Mouse (Mus musculus) liver, postnatal 0 days (tissue): Measurements from ENCODE around the gene Trir.

Experiments used
- CTCF ChIP-seq: sonication (generic); IDR thresholded peaks from 2 replicates; pipeline ENCODE4 v1.5.1; 2016; ENCODE audit warnings: antibody characterized with exemption, low read depth
- EP300 ChIP-seq: IDR thresholded peaks from 2 replicates; pipeline ENCODE4 v1.6.1; 2016; ENCODE audit warnings: antibody characterized with exemption, low read depth, mild to moderate bottlenecking

- TF ChIP-seq EP300 (peak; percentile 31; the same call in 1 of the 2 replicates), CTCF (no peak)
These were observed 46.8 kb upstream of the Trir start for GRCm38 (mm10) chr8:84979599-84980421.
